Mouse (Mus musculus) intestine, embryonic 14.5 days (tissue): ENCODE results near the gene Cdk5r1. TPM values are rescaled to one million over a fixed set of nuclear protein-coding genes. Genes with fewer than 3 reads are reported as not detected.
A peak's percentile ranks its signal among the peaks of the same experiment; 100 is the strongest.

Experiments
- ATAC-seq: fragments of 200-750 bp; cut with Nextera tagmentation; replicated peaks from 2 replicates; pipeline ENCODE4 v1.8.0; 2017; ENCODE audit warnings: low read depth, moderate number of reproducible peaks, moderate TSS enrichment, moderate library complexity; ENCODE audit not compliant: low FRiP score, low TSS enrichment
- DNase-seq: peaks from one replicate; pipeline ENCODE4 v3.0.0-alpha.2; 2018; ENCODE audit warnings: low spot score
- H3K27ac ChIP-seq: fragments of 300-500 bp; sonication (generic); 2 replicates; pipeline ENCODE4 v1.5.1; 2014; ENCODE audit warnings: low read depth, mild to moderate bottlenecking, control low read depth
- H3K27me3 ChIP-seq: fragments of 300-500 bp; sonication (generic); replicated peaks from 2 replicates; pipeline ENCODE4 v1.6.1; 2014; ENCODE audit warnings: low read length, control low read depth; ENCODE audit not compliant: control insufficient read depth, insufficient read depth
- H3K36me3 ChIP-seq: fragments of 300-500 bp; sonication (generic); 2 replicates; pipeline ENCODE4 v1.6.1; 2014; ENCODE audit warnings: low read length, control low read depth; ENCODE audit not compliant: control insufficient read depth, insufficient read depth
- H3K4me1 ChIP-seq: fragments of 300-500 bp; sonication (generic); replicated peaks from 2 replicates; pipeline ENCODE4 v1.6.1; 2014; ENCODE audit warnings: low read length, control low read depth, mixed read lengths; ENCODE audit not compliant: control insufficient read depth, insufficient read depth
- H3K4me2 ChIP-seq: fragments of 300-500 bp; sonication (generic); 2 replicates; pipeline ENCODE4 v1.6.1; 2014; ENCODE audit warnings: low read length
- H3K4me3 ChIP-seq: fragments of 300-500 bp; sonication (generic); 2 replicates; pipeline ENCODE4 v1.5.1; 2014; ENCODE audit warnings: low read depth, low read length, control low read depth, mixed read lengths
- H3K9ac ChIP-seq: fragments of 300-500 bp; sonication (generic); 2 replicates; pipeline ENCODE4 v1.6.1; 2014; ENCODE audit warnings: mild to moderate bottlenecking, low read length
- H3K9me3 ChIP-seq: fragments of 300-500 bp; sonication (generic); 2 replicates; pipeline ENCODE4 v1.6.1; 2016; ENCODE audit warnings: low read length, control low read depth; ENCODE audit not compliant: control insufficient read depth
- WGBS: fragments of 180-500 bp; shearing (Covaris S2); extraction: QIAGEN DNeasy Blood & Tissue Kit; methylation state at CpG from one replicate; pipeline ENCODE4 v1.1.7; 2014; 5-methylcytosine and 5-hydroxymethylcytosine counted together
- polyA plus RNA-seq: library from polyadenylated mRNA; unstranded; fragments of >200 nt; fragmentation: Nextera tagmentation; extraction: Ambion mirVana; gene quantifications from 2 replicates; pipeline ENCODE4 v1.2.1, GENCODE M21; 2014

The Cdk5r1 gene
- polyA plus RNA-seq, 1 experiment from 2014 or later = 1.4 TPM

DNA sequence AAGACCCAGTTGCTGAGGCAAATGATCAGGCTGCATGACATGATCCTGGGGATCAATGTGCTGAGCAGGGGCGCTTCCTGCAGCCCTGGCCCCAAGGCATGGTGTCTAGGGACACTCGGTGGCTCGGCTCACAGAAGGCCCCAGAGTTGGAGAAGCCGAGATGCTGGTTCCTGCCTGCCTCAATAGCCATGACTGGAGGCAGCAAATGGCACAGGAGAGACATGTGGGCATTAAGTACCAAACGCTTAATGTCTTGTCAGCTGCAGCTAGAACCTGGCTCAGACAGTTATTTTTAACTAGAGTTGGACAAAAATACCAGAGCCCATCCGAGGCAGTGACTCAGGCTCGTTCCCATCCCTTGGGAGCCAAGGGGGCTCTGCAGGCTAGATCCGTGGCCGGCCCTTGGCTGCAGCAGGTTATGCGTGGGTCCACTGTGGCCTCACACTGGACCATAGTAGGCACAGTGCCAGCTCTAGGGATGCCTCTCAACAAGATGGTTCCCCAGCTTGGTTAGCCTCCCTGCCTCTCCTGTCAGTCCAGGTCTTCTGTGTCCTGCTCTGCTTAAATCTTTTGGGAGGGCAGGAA, 8.9 kb downstream of the Cdk5r1 start:
- 0 out of 2 replicates have a peak, but pooled peaks cover 3% of the 10 kb centered on the region for H3K4me1 ChIP-seq
- H3K27ac ChIP-seq = no peak overlapping the region
- DNase-seq = no peak
- H3K4me3 ChIP-seq = no peak overlapping the region
- H3K4me2 ChIP-seq = no peak overlapping the region
- no peak overlapping the region for H3K9ac ChIP-seq
- no peaks in the 10 kb centered on the region for H3K36me3 ChIP-seq
- H3K9me3 ChIP-seq = no peaks in the 10 kb centered on the region
- H3K27me3 ChIP-seq = no peaks in the 10 kb centered on the region
- 83% methylated on average over 10 of the region's 10 CpGs for WGBS
- no peak for ATAC-seq

DNA sequence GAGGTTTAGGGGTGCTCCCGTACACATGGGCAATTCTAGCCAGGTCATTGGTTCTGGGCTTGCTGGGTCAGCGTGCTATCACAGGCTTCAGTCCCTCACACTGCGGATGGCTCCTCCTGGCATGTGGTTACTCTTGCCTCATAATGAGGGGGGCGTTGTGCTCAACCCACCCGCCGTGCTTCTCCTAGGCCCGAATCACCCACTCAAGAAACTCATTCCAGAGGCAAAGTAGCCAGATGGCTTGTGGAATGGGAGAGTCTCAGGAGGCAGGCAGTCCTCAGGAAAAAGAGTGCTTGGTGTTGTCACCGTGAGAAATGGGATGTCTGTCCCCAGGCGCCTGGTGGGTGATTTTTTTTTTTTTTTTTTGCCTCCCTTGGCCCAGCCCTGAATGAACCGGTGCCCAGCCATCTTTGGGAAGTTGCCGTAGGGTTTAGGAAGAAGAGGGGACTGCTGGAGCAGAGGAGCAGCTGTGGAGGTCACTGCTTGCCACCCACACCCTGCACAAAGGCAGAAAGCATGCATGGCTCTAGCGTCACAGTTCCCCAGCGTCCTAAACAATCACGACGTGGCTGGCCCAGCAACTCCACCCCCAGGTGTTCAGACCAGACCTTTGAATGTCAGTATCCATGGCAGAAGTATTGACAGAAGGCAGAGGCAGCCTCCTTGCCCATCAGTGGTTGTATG, 11.2 kb downstream of the Cdk5r1 start:
- no peak overlapping the region for H3K4me2 ChIP-seq
- H3K27ac ChIP-seq = no peak overlapping the region
- H3K4me3 ChIP-seq = no peak overlapping the region
- H3K9ac ChIP-seq = no peak overlapping the region
- no peak for DNase-seq
- 0 out of 2 replicates have a peak, but pooled peaks cover 3% of the 10 kb centered on the region for H3K4me1 ChIP-seq
- no peak for ATAC-seq
- H3K36me3 ChIP-seq = no peaks in the 10 kb centered on the region
- 75% methylated on average over 15 of the region's 15 CpGs for WGBS
- no peaks in the 10 kb centered on the region for H3K27me3 ChIP-seq
- no peaks in the 10 kb centered on the region for H3K9me3 ChIP-seq

DNA sequence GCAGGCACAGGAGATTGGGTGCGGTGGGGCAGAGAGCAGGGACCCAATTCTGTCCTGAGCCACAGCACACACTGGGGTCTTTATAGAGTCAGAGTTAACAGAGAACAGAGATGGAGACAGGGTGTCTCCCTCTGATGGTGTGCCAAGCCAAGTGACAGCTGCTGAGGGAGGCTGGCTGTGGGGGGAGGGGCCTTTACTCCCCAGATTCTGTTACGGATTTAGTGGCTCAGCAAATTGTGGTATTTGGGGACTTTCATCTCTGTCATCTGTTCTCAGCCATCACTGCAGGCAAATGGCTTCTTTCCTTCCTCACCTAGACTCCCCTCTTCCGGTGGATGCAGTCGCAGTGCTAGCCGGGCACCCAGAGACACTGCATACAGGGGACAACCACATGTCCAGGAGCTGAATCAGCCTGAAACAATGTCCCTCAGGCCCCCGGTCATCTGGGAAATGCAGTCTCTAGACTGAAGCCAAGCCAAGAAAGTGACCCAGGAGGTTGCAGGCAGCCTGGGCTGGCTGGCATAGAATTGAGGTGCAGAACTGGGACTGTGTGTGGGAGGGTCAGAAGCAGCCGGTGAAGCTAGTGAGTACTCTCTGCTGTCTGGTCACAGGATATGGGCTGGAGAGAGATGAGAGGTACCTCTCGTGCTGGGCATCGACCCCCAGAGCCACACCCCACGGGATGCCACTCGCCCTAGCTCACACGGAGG, 12.5 kb downstream of the Cdk5r1 start:
- WGBS = 65% methylated on average over 12 of the region's 12 CpGs
- H3K27ac ChIP-seq = no peak overlapping the region
- no peak overlapping the region for H3K9ac ChIP-seq
- no peaks in the 10 kb centered on the region for H3K36me3 ChIP-seq
- no peak overlapping the region for H3K4me2 ChIP-seq
- no peaks in the 10 kb centered on the region for H3K9me3 ChIP-seq
- DNase-seq = no peak
- no peak overlapping the region for H3K4me3 ChIP-seq
- H3K27me3 ChIP-seq = no peaks in the 10 kb centered on the region
- no peak for ATAC-seq
- H3K4me1 ChIP-seq = 0 out of 2 replicates have a peak, but pooled peaks cover 3% of the 10 kb centered on the region

DNA sequence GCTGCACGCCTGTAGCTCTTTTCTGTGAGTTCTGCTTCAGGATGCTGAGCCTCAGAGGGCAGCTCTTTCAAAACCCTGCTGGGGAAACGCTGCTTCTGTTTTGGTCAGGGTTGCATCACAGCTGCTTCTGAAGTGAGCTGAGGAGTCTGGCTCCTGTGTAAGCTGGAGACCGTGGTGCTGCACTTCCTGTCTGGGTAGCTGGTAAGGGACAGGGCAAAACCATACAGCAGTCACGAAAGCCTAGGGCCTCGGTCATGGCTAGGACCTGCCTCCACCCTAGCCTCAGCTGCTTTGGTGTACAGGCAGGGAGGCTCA, 13.0 kb downstream of the Cdk5r1 start:
- no peak overlapping the region for H3K4me3 ChIP-seq
- no peak for ATAC-seq
- no peak overlapping the region for H3K27ac ChIP-seq
- no peak overlapping the region for H3K4me2 ChIP-seq
- WGBS = 39% methylated on average over 5 of the region's 5 CpGs
- no peak overlapping the region for H3K9ac ChIP-seq
- no peak for DNase-seq
- H3K36me3 ChIP-seq = no peaks in the 10 kb centered on the region
- no peaks in the 10 kb centered on the region for H3K9me3 ChIP-seq
- no peaks in the 10 kb centered on the region for H3K27me3 ChIP-seq
- H3K4me1 ChIP-seq = 0 out of 2 replicates have a peak, but pooled peaks cover 3% of the 10 kb centered on the region

DNA sequence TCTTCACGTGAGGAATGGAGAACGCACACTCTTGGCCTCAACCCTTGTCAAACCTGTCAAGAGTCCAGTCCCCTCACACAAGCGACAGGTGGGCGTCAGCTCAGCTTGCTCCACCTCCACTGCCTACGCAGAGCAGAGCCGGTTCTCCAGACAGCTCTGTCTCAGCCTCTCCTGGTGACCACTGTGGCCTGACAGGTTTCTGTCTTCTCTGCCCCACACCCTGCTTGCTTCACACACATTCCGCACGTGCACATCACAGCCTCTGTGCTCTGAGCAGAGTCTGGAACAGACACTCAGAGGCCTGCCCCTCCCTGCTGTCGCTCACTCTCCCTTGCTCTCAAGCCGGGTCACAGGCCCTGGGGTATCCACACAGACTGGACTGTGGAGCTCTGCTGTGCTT, 14.0 kb downstream of the Cdk5r1 start:
- Histone ChIP-seq H3K27ac (no peak overlapping the region), H3K9me3 (no peaks in the 10 kb centered on the region), H3K4me3 (no peak overlapping the region), H3K36me3 (no peaks in the 10 kb centered on the region), H3K4me2 (no peak overlapping the region), H3K9ac (no peak overlapping the region), H3K27me3 (no peaks in the 10 kb centered on the region), H3K4me1 (0 out of 2 replicates have a peak, but pooled peaks cover 3% of the 10 kb centered on the region)
- 0 out of 2 replicates have a peak, but pooled peaks have one; percentile 47 for ATAC-seq
- no peak for DNase-seq
- WGBS = 70% methylated on average over 10 of the region's 10 CpGs

DNA sequence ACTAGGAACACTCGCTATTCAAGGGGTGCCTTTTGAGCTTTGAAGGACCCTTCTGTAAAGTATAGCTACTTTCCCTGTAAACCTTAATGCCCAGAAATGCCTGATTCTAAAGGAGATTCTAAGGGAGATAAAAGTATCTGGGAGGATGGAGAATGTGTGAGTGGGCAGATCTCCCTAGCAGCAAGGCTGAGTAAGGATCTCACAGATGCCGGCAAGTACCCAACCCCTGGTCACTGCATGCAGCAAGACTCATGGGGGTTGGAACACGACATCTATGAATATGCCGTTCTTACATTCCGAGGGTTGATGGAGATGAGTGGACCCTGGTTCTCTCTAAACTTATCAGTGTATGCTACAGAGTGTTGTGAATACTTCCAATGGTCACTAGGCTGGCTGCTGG, 16.4 kb downstream of the Cdk5r1 start:
- no peaks in the 10 kb centered on the region for H3K9me3 ChIP-seq
- no peak for DNase-seq
- no peaks in the 10 kb centered on the region for H3K27me3 ChIP-seq
- no peaks in the 10 kb centered on the region for H3K36me3 ChIP-seq
- 0 out of 2 replicates have a peak, but pooled peaks cover 3% of the 10 kb centered on the region for H3K4me1 ChIP-seq
- 90% methylated on average over 5 of the region's 5 CpGs for WGBS
- H3K27ac ChIP-seq = no peak overlapping the region
- H3K4me2 ChIP-seq = no peak overlapping the region
- H3K9ac ChIP-seq = no peak overlapping the region
- no peak overlapping the region for H3K4me3 ChIP-seq
- ATAC-seq = no peak

DNA sequence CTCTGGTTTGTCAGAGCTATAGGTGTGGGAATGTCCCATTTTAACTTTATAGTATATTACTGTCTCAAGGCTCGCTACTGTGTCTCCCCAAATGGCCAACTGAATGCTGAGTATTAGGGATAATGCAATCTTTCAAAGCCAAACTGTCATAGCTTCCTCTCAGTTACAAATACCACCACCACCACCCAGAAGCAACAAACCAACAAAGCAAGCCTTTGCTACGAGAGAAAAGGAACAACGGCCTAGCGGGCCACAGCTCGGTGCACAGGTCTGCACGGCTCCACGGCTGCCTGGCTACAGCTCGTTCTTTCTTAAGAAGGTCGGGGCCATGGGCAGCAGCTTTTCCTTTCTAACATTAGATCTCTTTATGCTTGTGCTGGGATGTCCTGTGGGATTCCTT, 18.0 kb downstream of the Cdk5r1 start:
- no peak overlapping the region for H3K27ac ChIP-seq
- no peak for DNase-seq
- no peaks in the 10 kb centered on the region for H3K9me3 ChIP-seq
- H3K4me3 ChIP-seq = no peak overlapping the region
- ATAC-seq = no peak
- peaks cover 4% of the 10 kb centered on the region; the same call in 1 of the 2 replicates for H3K4me1 ChIP-seq
- H3K36me3 ChIP-seq = no peaks in the 10 kb centered on the region
- 79% methylated on average over 9 of the region's 9 CpGs for WGBS
- H3K9ac ChIP-seq = no peak overlapping the region
- H3K4me2 ChIP-seq = no peak overlapping the region
- no peaks in the 10 kb centered on the region for H3K27me3 ChIP-seq

DNA sequence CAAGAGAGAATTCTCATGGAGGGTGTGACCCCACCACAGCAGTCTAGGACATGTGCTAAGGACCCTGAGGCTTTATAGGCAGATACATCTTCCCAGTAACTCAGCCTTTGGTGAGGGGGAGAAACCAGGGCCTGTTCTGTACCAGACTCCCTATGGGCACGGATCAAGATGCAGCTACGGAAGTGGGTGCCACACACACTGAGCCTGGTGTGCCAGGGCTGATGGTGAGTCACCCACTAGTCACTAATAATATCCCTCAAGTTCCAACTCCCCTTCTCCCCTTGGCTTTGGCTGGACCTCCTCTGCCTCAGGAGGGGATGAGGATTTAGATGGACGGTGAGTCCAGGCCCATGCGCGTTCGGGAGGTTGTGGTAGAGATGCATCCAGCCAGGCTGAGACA, 19.1 kb downstream of the Cdk5r1 start:
- H3K4me3 ChIP-seq = no peak overlapping the region
- no peak for ATAC-seq
- 94% methylated on average over 6 of the region's 6 CpGs for WGBS

More for the DNA sequence above, 19.1 kb downstream of the Cdk5r1 start:
- Histone ChIP-seq H3K27ac (no peak overlapping the region), H3K27me3 (no peaks in the 10 kb centered on the region), H3K36me3 (no peaks in the 10 kb centered on the region), H3K9ac (no peak overlapping the region), H3K4me1 (peaks cover 4% of the 10 kb centered on the region; the same call in 1 of the 2 replicates), H3K9me3 (no peaks in the 10 kb centered on the region), H3K4me2 (no peak overlapping the region)
- DNase-seq = no peak
